Mouse (Mus musculus) heart, embryonic 13.5 days (tissue): ENCODE results near the gene Prkar2a. TPM values are rescaled to one million over a fixed set of nuclear protein-coding genes. Genes with fewer than 3 reads are reported as not detected.
A peak's percentile ranks its signal among the peaks of the same experiment; 100 is the strongest.

ENCODE experiments used
- ATAC-seq: fragments of 200-750 bp; cut with Nextera tagmentation; 2 replicates; pipeline ENCODE4 v1.8.0; 2017; ENCODE audit warnings: moderate TSS enrichment; ENCODE audit not compliant: insufficient number of reproducible peaks, low FRiP score, low TSS enrichment; ENCODE audit errors: extremely low read depth
- H3K27ac ChIP-seq: fragments of 300-500 bp; sonication (generic); replicated peaks from 2 replicates; pipeline ENCODE4 v1.5.1; 2015; ENCODE audit warnings: moderate library complexity, mild to moderate bottlenecking, inconsistent platforms
- H3K27me3 ChIP-seq: fragments of 300-500 bp; sonication (generic); replicated peaks from 2 replicates; pipeline ENCODE4 v1.6.1; 2015; ENCODE audit warnings: mild to moderate bottlenecking, inconsistent platforms
- H3K36me3 ChIP-seq: fragments of 300-500 bp; sonication (generic); 2 replicates; pipeline ENCODE4 v1.6.1; 2015; ENCODE audit warnings: mild to moderate bottlenecking, inconsistent platforms
- H3K4me1 ChIP-seq: fragments of 300-500 bp; sonication (generic); 2 replicates; pipeline ENCODE4 v1.6.1; 2015; ENCODE audit warnings: inconsistent platforms
- H3K4me2 ChIP-seq: fragments of 300-500 bp; sonication (generic); 2 replicates; pipeline ENCODE4 v1.6.1; 2015; ENCODE audit warnings: inconsistent platforms, mild to moderate bottlenecking, moderate library complexity
- H3K4me3 ChIP-seq: fragments of 300-500 bp; sonication (generic); 2 replicates; pipeline ENCODE4 v1.5.1; 2015; ENCODE audit warnings: moderate library complexity, mild to moderate bottlenecking, inconsistent platforms
- H3K9ac ChIP-seq: fragments of 300-500 bp; sonication (generic); 2 replicates; pipeline ENCODE4 v1.6.1; 2015; ENCODE audit warnings: inconsistent platforms, mild to moderate bottlenecking, moderate library complexity
- H3K9me3 ChIP-seq: fragments of 300-500 bp; sonication (generic); 2 replicates; pipeline ENCODE4 v1.6.1; 2016; ENCODE audit warnings: inconsistent platforms
- WGBS: fragments of 180-500 bp; shearing (Covaris S2); methylation state at CpG from one replicate; pipeline ENCODE4 v1.1.7; 2015; ENCODE audit warnings: mixed read lengths; 5-methylcytosine and 5-hydroxymethylcytosine counted together
- polyA plus RNA-seq: library from polyadenylated mRNA; unstranded; fragments of >200 nt; fragmentation: Nextera tagmentation; extraction: Ambion mirVana; gene quantifications from 2 replicates; pipeline ENCODE4 v1.2.1, GENCODE M21; 2015

Gene Prkar2a
- polyA plus RNA-seq, 1 experiment from 2014 or later: 26.8 TPM

- no peak overlapping the region for H3K4me3 ChIP-seq
- no peak overlapping the region for H3K9ac ChIP-seq
- H3K27ac ChIP-seq: no peak overlapping the region
- no peak overlapping the region for H3K4me2 ChIP-seq
- no peaks in the 10 kb centered on the region for H3K4me1 ChIP-seq
- no peaks in the 10 kb centered on the region for H3K9me3 ChIP-seq
- ATAC-seq: no peak
- peaks cover 63% of the 10 kb centered on the region for H3K36me3 ChIP-seq
- H3K27me3 ChIP-seq: no peaks in the 10 kb centered on the region
Measured at GRCm38 (mm10) chr9:108732462-108732861, 43.3 kb downstream of the Prkar2a start.

DNA sequence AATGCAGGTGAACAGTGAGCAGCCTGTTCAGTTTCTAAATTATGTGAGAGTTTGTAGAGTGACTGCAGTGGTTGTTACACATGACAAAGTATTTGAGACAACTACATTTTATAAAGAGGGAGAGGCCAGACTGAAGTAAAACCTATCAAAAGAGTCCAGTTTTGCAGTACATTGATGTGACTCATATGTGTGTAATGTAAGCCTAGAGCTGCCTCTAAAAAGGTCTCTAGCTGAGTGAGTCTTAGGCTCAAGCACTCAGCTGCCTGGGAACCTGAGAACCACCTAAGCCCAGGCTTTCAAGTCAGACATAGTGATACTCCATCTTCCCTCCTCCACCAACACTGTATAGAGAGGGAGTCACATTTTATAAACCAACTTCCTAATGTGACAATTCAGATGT lies 45.5 kb downstream of the Prkar2a start:
- no peaks in the 10 kb centered on the region for H3K9me3 ChIP-seq
- H3K9ac ChIP-seq: no peak overlapping the region
- no peak for ATAC-seq
- H3K27ac ChIP-seq: no peak overlapping the region
- no peak overlapping the region for H3K4me2 ChIP-seq
- H3K4me1 ChIP-seq: no peaks in the 10 kb centered on the region
- no peaks in the 10 kb centered on the region for H3K27me3 ChIP-seq
- H3K4me3 ChIP-seq: no peak overlapping the region
- peaks cover 50% of the 10 kb centered on the region for H3K36me3 ChIP-seq

- WGBS: 39% methylated on average over 3 of the region's 3 CpGs
- no peak overlapping the region for H3K4me2 ChIP-seq
- no peaks in the 10 kb centered on the region for H3K9me3 ChIP-seq
- no peak overlapping the region for H3K27ac ChIP-seq
- no peak overlapping the region for H3K9ac ChIP-seq
- peaks cover 63% of the 10 kb centered on the region for H3K36me3 ChIP-seq
- H3K4me1 ChIP-seq: no peaks in the 10 kb centered on the region
- ATAC-seq: no peak
- H3K4me3 ChIP-seq: no peak overlapping the region
- no peaks in the 10 kb centered on the region for H3K27me3 ChIP-seq
Measured at GRCm38 (mm10) chr9:108739239-108739638, 50.1 kb downstream of the Prkar2a start.

GRCm38 (mm10) chr9:108740062-108740461 lies 50.9 kb downstream of the Prkar2a start:
- peaks cover 62% of the 10 kb centered on the region for H3K36me3 ChIP-seq

GRCm38 (mm10) chr9:108742048-108742447 lies 52.9 kb downstream of the Prkar2a start:
- no peak overlapping the region for H3K4me3 ChIP-seq
- H3K27ac ChIP-seq: no peak overlapping the region
- H3K4me1 ChIP-seq: peaks cover 1% of the 10 kb centered on the region; the same call in 1 of the 2 replicates
- 79% methylated on average over 9 of the region's 9 CpGs for WGBS
- H3K36me3 ChIP-seq: peaks cover 66% of the 10 kb centered on the region
- ATAC-seq: no peak
- no peaks in the 10 kb centered on the region for H3K27me3 ChIP-seq
- no peak overlapping the region for H3K9ac ChIP-seq
- no peaks in the 10 kb centered on the region for H3K9me3 ChIP-seq
- H3K4me2 ChIP-seq: no peak overlapping the region

More at GRCm38 (mm10) chr9:108740062-108740461, 50.9 kb downstream of the Prkar2a start:
- WGBS: 86% methylated on average over 1 of the region's 1 CpGs
- no peak overlapping the region for H3K4me3 ChIP-seq
- no peak overlapping the region for H3K4me2 ChIP-seq
- H3K9me3 ChIP-seq: no peaks in the 10 kb centered on the region
- H3K9ac ChIP-seq: no peak overlapping the region
- no peak overlapping the region for H3K27ac ChIP-seq
- no peaks in the 10 kb centered on the region for H3K27me3 ChIP-seq
- H3K4me1 ChIP-seq: no peaks in the 10 kb centered on the region
- no peak for ATAC-seq

DNA sequence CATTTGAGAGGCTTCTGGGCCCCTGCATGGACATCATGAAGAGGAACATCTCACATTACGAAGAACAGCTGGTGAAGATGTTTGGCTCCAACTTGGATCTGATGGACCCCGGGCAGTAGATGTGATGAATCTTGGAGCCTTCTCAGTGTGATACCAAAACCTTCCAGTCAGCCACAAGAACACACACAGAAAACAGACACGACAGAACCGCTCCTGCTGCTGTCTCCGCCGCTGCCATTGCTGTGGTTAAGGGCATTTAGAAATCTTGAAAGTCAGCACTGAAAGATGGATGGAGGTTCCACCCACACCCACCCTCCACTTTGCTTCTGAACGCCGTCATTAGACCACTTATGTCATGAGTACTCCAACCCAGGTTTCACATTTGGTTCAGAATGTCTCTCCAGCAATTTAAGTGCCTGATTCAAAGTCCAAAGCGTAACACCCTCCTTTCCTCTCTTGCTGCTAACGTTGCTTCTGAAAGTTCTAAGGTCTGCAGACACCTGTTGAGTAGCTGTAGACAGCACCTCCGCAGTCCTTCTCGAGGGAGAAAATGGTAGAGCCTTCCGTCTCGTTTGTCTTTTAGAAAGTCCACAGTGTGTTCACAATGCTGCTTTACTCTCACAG lies 57.9 kb downstream of the Prkar2a start:
- no peak overlapping the region for H3K4me3 ChIP-seq
- H3K27ac ChIP-seq: no peak overlapping the region
- no peak overlapping the region for H3K9ac ChIP-seq
- H3K27me3 ChIP-seq: no peaks in the 10 kb centered on the region
- H3K4me1 ChIP-seq: peaks cover 28% of the 10 kb centered on the region
- peaks cover 60% of the 10 kb centered on the region for H3K36me3 ChIP-seq
- ATAC-seq: no peak
- H3K4me2 ChIP-seq: no peak overlapping the region
- no peaks in the 10 kb centered on the region for H3K9me3 ChIP-seq
- whole genome bisulfite sequencing: 71% methylated on average over 14 of the region's 14 CpGs

DNA sequence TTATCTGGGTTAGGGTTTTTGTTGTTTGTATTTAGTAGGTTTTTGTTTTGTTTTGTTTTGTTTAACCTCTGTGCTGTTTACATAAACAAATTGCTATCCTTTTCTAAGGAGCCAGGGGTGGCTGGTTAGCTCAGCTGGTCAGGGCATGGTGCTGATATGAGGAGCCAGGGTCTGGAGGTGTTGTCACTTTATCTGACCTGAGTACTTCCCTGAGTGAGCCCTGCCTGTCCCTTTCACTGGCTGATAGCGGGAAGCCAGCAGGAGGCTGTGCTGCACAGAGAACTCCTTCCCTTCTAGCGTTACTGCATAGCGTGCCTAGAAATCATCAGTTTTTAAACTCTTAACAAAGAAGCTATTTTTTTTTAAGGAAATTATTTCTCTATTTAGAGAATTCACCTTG lies 58.6 kb downstream of the Prkar2a start:
- no peaks in the 10 kb centered on the region for H3K27me3 ChIP-seq
- H3K4me2 ChIP-seq: no peak overlapping the region
- ATAC-seq: no peak
- no peak overlapping the region for H3K27ac ChIP-seq
- no peak overlapping the region for H3K9ac ChIP-seq
- peaks cover 52% of the 10 kb centered on the region for H3K36me3 ChIP-seq
- no peak overlapping the region for H3K4me3 ChIP-seq
- H3K4me1 ChIP-seq: peaks cover 28% of the 10 kb centered on the region
- no peaks in the 10 kb centered on the region for H3K9me3 ChIP-seq
- whole genome bisulfite sequencing: 50% methylated on average over 3 of the region's 3 CpGs

DNA sequence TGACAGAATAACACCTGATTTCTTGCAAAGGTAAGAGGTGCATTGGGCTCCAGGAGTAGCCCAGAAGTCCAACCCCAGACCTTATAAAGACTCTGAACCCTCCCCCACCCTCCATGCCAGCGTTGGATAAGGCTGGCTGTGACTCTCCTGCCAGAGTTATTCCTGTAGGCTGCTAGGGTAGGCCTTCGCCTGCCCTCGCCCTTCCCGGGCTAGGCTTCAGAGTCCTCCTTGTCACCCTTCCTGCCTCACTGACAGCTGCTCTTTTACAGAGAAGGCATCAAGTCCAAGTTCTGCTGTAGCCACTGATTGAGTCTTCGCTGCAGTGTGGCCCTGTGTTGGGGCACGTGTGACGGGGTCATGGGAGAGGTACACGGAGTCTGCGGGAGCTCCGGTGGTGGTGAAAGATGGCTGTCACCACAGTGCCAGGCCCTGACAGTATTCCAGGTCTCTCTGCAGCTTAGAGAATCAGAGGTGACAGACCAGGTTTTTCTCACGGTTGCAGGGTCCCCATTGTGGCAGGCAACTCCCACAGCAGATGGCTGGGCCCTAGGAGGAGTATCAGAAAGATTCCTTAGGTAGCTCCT lies 59.6 kb downstream of the Prkar2a start:
- Histone ChIP-seq H3K9me3 (no peaks in the 10 kb centered on the region), H3K9ac (peak overlapping the region; percentile 67), H3K4me2 (no peak overlapping the region), H3K36me3 (peaks cover 43% of the 10 kb centered on the region), H3K4me3 (no peak overlapping the region), H3K4me1 (peaks cover 28% of the 10 kb centered on the region), H3K27me3 (no peaks in the 10 kb centered on the region), H3K27ac (peak overlapping the region; percentile 76)
- ATAC-seq: peak; percentile 49
- 36% methylated on average over 11 of the region's 11 CpGs for WGBS

DNA sequence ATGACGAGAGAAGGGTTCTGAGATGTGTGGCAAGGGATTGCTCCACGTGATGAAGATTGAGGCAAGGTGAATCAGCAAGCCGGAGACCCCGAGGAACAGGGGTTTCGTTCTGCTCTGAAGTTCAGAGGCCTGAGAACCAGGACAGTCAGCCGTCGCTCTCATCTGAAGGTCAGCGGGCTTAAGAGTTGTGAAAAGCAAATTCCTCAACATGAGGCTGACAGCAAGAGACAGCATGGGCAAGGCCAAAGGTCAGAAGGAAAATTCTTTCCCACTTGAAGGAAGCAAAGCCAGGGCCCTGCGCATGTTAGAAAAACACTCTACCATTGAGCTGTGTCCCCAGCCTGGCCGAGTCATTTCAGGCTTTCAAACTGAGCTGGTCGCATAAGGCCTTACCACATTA lies 61.5 kb downstream of the Prkar2a start:
- H3K9me3 ChIP-seq: no peaks in the 10 kb centered on the region

GRCm38 (mm10) chr9:108752142-108752920 lies 63.2 kb downstream of the Prkar2a start:
- Histone ChIP-seq H3K4me3 (no peak overlapping the region), H3K4me1 (peaks cover 25% of the 10 kb centered on the region), H3K27me3 (no peaks in the 10 kb centered on the region), H3K4me2 (no peak overlapping the region), H3K27ac (no peak overlapping the region), H3K9ac (no peak overlapping the region), H3K36me3 (peaks cover 8% of the 10 kb centered on the region), H3K9me3 (no peaks in the 10 kb centered on the region)
- WGBS: 77% methylated on average over 11 of the region's 11 CpGs
- no peak for ATAC-seq

More for the DNA sequence above, 61.5 kb downstream of the Prkar2a start:
- H3K4me2 ChIP-seq: no peak overlapping the region
- H3K27ac ChIP-seq: no peak overlapping the region
- ATAC-seq: no peak
- 76% methylated on average over 11 of the region's 11 CpGs for WGBS
- H3K4me3 ChIP-seq: no peak overlapping the region
- peaks cover 28% of the 10 kb centered on the region for H3K4me1 ChIP-seq
- H3K36me3 ChIP-seq: peaks cover 25% of the 10 kb centered on the region
- no peaks in the 10 kb centered on the region for H3K27me3 ChIP-seq
- H3K9ac ChIP-seq: no peak overlapping the region

- Histone ChIP-seq H3K4me1 (peaks cover 20% of the 10 kb centered on the region), H3K4me3 (no peak overlapping the region), H3K27ac (no peak overlapping the region), H3K9me3 (no peaks in the 10 kb centered on the region), H3K27me3 (no peaks in the 10 kb centered on the region), H3K9ac (no peak overlapping the region), H3K4me2 (no peak overlapping the region), H3K36me3 (0 out of 2 replicates have a peak, but pooled peaks cover 3% of the 10 kb centered on the region)
- no peak for ATAC-seq
- WGBS: 67% methylated on average over 9 of the region's 9 CpGs
Measured at GRCm38 (mm10) chr9:108753326-108753725, 64.2 kb downstream of the Prkar2a start.
